Mouse (Mus musculus): ENCODE data around the gene Fam104a. TPM values are rescaled to one million over a fixed set of nuclear protein-coding genes. Genes with fewer than 3 reads are reported as not detected.
A peak's percentile ranks its signal among the peaks of the same experiment; 100 is the strongest.

The Fam104a gene
- polyA plus RNA-seq, 1 experiment: 22.8 TPM

DNA sequence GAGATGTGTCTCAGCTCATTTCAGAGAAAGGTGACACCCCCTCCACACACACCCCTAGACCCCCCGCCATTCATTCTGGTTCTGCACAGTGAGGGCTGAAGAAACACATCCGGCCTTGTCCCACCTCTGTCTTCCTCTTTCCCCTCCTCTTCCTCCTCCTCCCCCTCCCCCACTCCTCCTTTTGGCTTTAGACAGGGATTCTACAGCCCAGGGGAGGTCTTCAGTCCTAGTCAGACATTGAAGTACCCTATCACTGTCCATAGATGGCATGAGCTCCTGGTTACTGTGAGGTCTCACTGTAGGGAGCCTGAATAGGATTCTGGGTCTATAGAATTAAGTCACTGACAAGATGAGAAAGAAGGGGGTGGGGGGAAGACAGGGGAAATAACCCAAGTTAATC is 63.0 kb downstream of the Fam104a start:
- H3K9ac ChIP-seq (ENCODE audit: low read depth, poor library complexity, severe bottlenecking): no peak overlapping the region
- no peak for TF ChIP-seq POLR2A (IDR thresholded peaks at IDR 0.05; ENCODE audit: insufficient read depth, low read length)
- no peak for TF ChIP-seq EP300 (IDR thresholded peaks at IDR 0.05; ENCODE audit: insufficient read depth, low read depth, low read length)
- TF ChIP-seq CTCF (IDR thresholded peaks at IDR 0.05; ENCODE audit: low read depth, low read length): no peak
- no peaks in the 10 kb centered on the region for H3K9me3 ChIP-seq (replicated peaks; ENCODE audit: control insufficient read depth, insufficient read depth, low read length, poor library complexity, severe bottlenecking)
- H3K4me3 ChIP-seq (ENCODE audit: low read depth, low read length): no peak overlapping the region
- H3K4me1 ChIP-seq (ENCODE audit: control insufficient read depth, insufficient read depth, low read length): no peaks in the 10 kb centered on the region
- no peaks in the 10 kb centered on the region for H3K27me3 ChIP-seq (ENCODE audit: control insufficient read depth, insufficient read depth, low read length, poor library complexity, severe bottlenecking)
- no peak overlapping the region for H3K27ac ChIP-seq (ENCODE audit: insufficient read depth, low read length)
- no peaks in the 10 kb centered on the region for H3K36me3 ChIP-seq (ENCODE audit: control insufficient read depth, insufficient read depth, low read length, poor library complexity, severe bottlenecking)

DNA sequence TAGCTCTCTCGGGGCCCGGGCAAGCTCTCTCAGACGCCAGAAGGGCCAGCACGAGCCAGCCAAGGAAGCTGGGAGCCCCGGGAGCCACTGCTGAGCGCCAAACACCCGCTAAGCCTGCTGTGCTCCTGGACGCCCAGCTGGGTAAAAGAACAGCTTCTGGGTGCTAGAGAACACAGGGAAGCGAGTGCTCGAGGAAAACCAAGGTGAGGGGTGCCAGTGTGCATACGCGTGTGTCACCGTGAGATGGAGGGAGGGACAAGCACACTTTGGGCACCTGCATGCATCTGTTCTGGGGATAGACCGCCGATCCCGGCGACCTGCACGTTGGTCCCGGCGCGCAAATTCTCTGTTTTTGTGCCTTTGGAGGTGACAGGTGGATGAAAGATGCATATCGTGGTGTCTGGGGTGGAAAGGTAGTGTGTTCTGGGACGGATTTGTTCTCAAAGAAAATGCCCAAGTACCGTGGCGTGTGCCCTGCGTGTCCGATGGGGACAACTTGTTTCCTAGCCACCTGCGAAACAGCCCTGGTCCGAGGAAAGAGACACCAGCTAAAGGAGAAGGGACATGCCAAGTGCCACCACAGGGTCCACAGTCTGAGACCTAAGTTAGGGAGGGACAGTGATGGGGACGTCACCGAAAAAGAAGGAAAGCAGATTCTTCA is 64.4 kb downstream of the Fam104a start:
- Histone ChIP-seq H3K27me3 (ENCODE audit: control insufficient read depth, insufficient read depth, low read length, poor library complexity, severe bottlenecking) (no peaks in the 10 kb centered on the region), H3K9me3 (replicated peaks; ENCODE audit: control insufficient read depth, insufficient read depth, low read length, poor library complexity, severe bottlenecking) (no peaks in the 10 kb centered on the region), H3K36me3 (ENCODE audit: control insufficient read depth, insufficient read depth, low read length, poor library complexity, severe bottlenecking) (no peaks in the 10 kb centered on the region), H3K27ac (ENCODE audit: insufficient read depth, low read length) (no peak overlapping the region), H3K4me1 (ENCODE audit: control insufficient read depth, insufficient read depth, low read length) (no peaks in the 10 kb centered on the region), H3K9ac (ENCODE audit: low read depth, poor library complexity, severe bottlenecking) (peak overlapping the region; percentile 49), H3K4me3 (ENCODE audit: low read depth, low read length) (peak overlapping the region; percentile 75)
- no peak for TF ChIP-seq POLR2A (IDR thresholded peaks at IDR 0.05; ENCODE audit: insufficient read depth, low read length)

DNA sequence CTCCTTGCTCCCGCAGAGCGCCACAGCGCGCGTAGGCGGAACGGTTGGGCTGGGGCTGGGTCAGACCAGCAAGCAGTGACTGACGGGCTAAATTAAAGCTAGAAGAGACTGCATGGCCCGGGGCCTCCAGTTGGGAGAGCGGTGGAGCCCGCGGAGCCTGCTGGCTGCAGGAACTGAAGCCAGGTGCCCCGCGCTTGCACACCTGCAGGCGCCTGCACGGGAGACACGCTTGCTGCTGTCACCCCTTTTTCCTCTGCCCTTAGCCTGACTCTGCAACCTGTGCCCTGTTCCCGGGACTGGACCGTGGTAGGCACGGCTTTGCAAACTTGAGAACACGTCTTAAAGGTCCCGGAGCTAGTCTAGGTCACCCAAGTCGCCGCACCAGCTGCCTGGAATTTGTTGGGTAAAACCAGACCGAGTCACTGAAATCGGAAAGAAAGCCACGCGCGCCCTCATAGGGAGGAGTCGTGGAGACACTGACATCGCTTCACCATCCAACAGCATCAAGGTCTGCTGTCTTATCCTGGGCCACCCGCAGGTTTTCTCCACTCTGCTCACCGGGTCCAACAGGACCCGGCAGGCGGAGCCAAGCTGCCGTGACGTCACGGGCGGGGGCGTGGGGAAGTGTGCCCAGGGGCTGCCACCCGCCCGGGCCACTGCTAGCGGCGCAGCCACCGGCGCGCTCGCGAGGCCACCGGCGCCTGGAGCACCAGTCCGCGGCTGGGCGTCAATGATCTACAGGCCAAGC is 65.1 kb downstream of the Fam104a start, which contains the start of gene Sstr2:
Gene Sstr2 (plus strand): TSS at position 671 of the 748 bp plus-strand sequence.
- H3K4me1 ChIP-seq (ENCODE audit: control insufficient read depth, insufficient read depth, low read length): no peaks in the 10 kb centered on the region
- peak within 1 kb of the TSS; percentile 49 for H3K9ac ChIP-seq (ENCODE audit: low read depth, poor library complexity, severe bottlenecking)
- TF ChIP-seq POLR2A (IDR thresholded peaks at IDR 0.05; ENCODE audit: insufficient read depth, low read length) (no peak), CTCF (IDR thresholded peaks at IDR 0.05; ENCODE audit: low read depth, low read length) (no peak), EP300 (IDR thresholded peaks at IDR 0.05; ENCODE audit: insufficient read depth, low read depth, low read length) (no peak)
- no peak within 1 kb of the TSS for H3K27ac ChIP-seq (ENCODE audit: insufficient read depth, low read length)
- peak within 1 kb of the TSS; percentile 75 for H3K4me3 ChIP-seq (ENCODE audit: low read depth, low read length)
- no peaks in the 10 kb centered on the region for H3K9me3 ChIP-seq (replicated peaks; ENCODE audit: control insufficient read depth, insufficient read depth, low read length, poor library complexity, severe bottlenecking)
- H3K27me3 ChIP-seq (ENCODE audit: control insufficient read depth, insufficient read depth, low read length, poor library complexity, severe bottlenecking): no peaks in the 10 kb centered on the region
- H3K36me3 ChIP-seq (ENCODE audit: control insufficient read depth, insufficient read depth, low read length, poor library complexity, severe bottlenecking): no peaks in the 10 kb centered on the region

DNA sequence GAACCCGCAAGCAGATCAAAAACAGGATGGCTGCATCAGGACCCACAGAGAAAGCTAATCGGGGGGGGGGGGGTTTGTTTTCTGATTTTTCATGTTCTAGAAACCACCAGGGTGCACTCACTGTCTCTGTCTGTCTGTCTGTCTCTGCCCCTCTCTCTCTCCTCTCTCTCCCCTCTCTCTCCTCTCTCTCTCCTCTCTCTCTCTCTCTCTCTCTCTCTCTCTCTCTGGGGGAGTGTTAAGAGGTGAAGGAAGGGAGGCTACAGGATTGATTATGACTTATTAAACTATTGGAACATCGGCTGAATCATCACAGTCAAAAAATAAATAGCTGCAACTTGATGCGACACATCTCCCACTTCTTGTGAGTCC is 65.7 kb downstream of the Fam104a start:
- H3K9ac ChIP-seq (ENCODE audit: low read depth, poor library complexity, severe bottlenecking): no peak overlapping the region; the same call in 1 of the 2 replicates
- no peak overlapping the region for H3K27ac ChIP-seq (ENCODE audit: insufficient read depth, low read length)
- H3K27me3 ChIP-seq (ENCODE audit: control insufficient read depth, insufficient read depth, low read length, poor library complexity, severe bottlenecking): no peaks in the 10 kb centered on the region
- H3K9me3 ChIP-seq (replicated peaks; ENCODE audit: control insufficient read depth, insufficient read depth, low read length, poor library complexity, severe bottlenecking): no peaks in the 10 kb centered on the region
- TF ChIP-seq POLR2A (IDR thresholded peaks at IDR 0.05; ENCODE audit: insufficient read depth, low read length) (no peak), CTCF (IDR thresholded peaks at IDR 0.05; ENCODE audit: low read depth, low read length) (no peak), EP300 (IDR thresholded peaks at IDR 0.05; ENCODE audit: insufficient read depth, low read depth, low read length) (no peak)
- no peaks in the 10 kb centered on the region for H3K4me1 ChIP-seq (ENCODE audit: control insufficient read depth, insufficient read depth, low read length)
- peak overlapping the region; percentile 75 for H3K4me3 ChIP-seq (ENCODE audit: low read depth, low read length)
- H3K36me3 ChIP-seq (ENCODE audit: control insufficient read depth, insufficient read depth, low read length, poor library complexity, severe bottlenecking): no peaks in the 10 kb centered on the region

DNA sequence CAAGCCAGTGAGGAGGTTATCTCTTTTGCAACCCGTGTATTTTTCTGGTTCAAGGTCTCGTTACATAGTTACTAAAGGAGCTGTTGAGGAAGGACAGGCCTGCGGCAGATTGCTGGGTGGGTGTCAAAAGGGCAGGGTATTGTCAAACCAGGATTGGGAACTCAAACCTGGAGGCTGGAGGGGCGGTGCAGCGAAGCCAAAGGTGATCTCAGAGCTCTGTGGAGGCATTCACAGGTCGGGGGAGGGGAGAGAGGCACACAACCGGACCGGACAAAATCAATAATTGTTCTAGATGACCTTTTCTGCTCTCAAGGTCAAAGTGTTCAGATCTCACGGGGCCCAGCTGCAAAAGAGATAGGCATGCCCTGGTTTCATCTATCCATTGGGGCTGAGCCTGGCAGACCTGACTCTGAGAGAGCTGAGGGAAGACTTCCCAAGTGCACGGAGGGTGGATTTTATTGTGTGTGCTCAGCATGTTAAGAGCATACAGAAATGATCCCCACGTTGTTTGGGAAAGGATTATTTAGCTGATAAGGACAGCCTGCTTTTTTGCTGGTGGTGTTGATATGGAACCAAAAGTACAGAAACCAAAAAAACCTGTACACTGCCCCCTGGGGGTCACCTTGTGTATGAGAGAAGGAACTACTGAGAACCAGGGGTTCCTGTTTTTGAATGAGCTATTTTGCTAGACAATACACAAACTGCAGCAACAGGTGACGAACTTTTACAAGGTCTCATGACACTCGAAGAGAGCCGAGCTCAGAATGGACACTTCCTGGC is 66.6 kb downstream of the Fam104a start:
- TF ChIP-seq CTCF (IDR thresholded peaks at IDR 0.05; ENCODE audit: low read depth, low read length): no peak
- TF ChIP-seq EP300 (IDR thresholded peaks at IDR 0.05; ENCODE audit: insufficient read depth, low read depth, low read length): 0 out of 2 replicates have a peak, but pooled peaks have one; percentile 21
- H3K36me3 ChIP-seq (ENCODE audit: control insufficient read depth, insufficient read depth, low read length, poor library complexity, severe bottlenecking): no peaks in the 10 kb centered on the region
- H3K4me3 ChIP-seq (ENCODE audit: low read depth, low read length): no peak overlapping the region
- no peaks in the 10 kb centered on the region for H3K4me1 ChIP-seq (ENCODE audit: control insufficient read depth, insufficient read depth, low read length)
- H3K27me3 ChIP-seq (ENCODE audit: control insufficient read depth, insufficient read depth, low read length, poor library complexity, severe bottlenecking): no peaks in the 10 kb centered on the region
- no peak overlapping the region for H3K9ac ChIP-seq (ENCODE audit: low read depth, poor library complexity, severe bottlenecking)
- no peak overlapping the region for H3K27ac ChIP-seq (ENCODE audit: insufficient read depth, low read length)
- H3K9me3 ChIP-seq (replicated peaks; ENCODE audit: control insufficient read depth, insufficient read depth, low read length, poor library complexity, severe bottlenecking): no peaks in the 10 kb centered on the region
